8 mouse cellular contexts compared by ENCODE assay signal in genomic region chr8:126946444-126946843, GRCm38 (mm10). TPM values are rescaled to one million over a fixed set of nuclear protein-coding genes. Genes with fewer than 3 reads are reported as not detected.
A peak's percentile ranks its signal among the peaks of the same experiment; 100 is the strongest.
DNase-seq lines count a peak whose midpoint lies in the region; ATAC-seq and TF ChIP-seq lines count a peak whose summit lies in the region.

No protein-coding gene starts in this region.

- TF ChIP-seq CTCF in cerebellum, adult 2 months (IDR thresholded peaks at IDR 0.05; ENCODE audit: borderline replicate concordance, insufficient read depth, low read depth, low read length), result no peak
- TF ChIP-seq CTCF in liver, postnatal 0 days (IDR thresholded peaks at IDR 0.05; ENCODE audit: low read depth), result no peak

- peaks cover 14% of the 10 kb centered on the region for H3K36me3 ChIP-seq in kidney, embryonic 16.5 days (ENCODE audit: insufficient read depth, low read length)
- H3K36me3 ChIP-seq in forebrain, embryonic 14.5 days (ENCODE audit: control insufficient read depth, insufficient read depth, low read length), result peaks cover 24% of the 10 kb centered on the region
- peaks cover 13% of the 10 kb centered on the region for H3K36me3 ChIP-seq in liver, postnatal 0 days (replicated peaks; ENCODE audit: insufficient read depth, low read length)

- H3K9ac ChIP-seq in kidney, embryonic 16.5 days (replicated peaks; ENCODE audit: low read length), result peak overlapping the region; percentile 93
- no peak overlapping the region for H3K9ac ChIP-seq in forebrain, embryonic 14.5 days (ENCODE audit: low read length)
- no peak overlapping the region for H3K9ac ChIP-seq in liver, postnatal 0 days (replicated peaks)

- no peaks in the 10 kb centered on the region for H3K27me3 ChIP-seq in cerebellum, adult 2 months (ENCODE audit: control insufficient read depth, insufficient read depth, low read length)
- H3K27me3 ChIP-seq in kidney, embryonic 16.5 days (ENCODE audit: insufficient read depth, low read length), result no peaks in the 10 kb centered on the region
- H3K27me3 ChIP-seq in forebrain, embryonic 14.5 days (replicated peaks; ENCODE audit: control insufficient read depth, insufficient read depth, low read length), result no peaks in the 10 kb centered on the region
- no peaks in the 10 kb centered on the region for H3K27me3 ChIP-seq in liver, postnatal 0 days (ENCODE audit: insufficient read depth, low read length)

- H3K4me1 ChIP-seq in cerebellum, adult 2 months (ENCODE audit: control insufficient read depth, insufficient read depth, low read length), result peaks cover 5% of the 10 kb centered on the region
- H3K4me1 ChIP-seq in kidney, embryonic 16.5 days (ENCODE audit: insufficient read depth, low read length), result peaks cover 35% of the 10 kb centered on the region
- peaks cover 6% of the 10 kb centered on the region; the same call in 1 of the 2 replicates for H3K4me1 ChIP-seq in forebrain, embryonic 14.5 days (ENCODE audit: control insufficient read depth, insufficient read depth, low read length)
- peaks cover 25% of the 10 kb centered on the region for H3K4me1 ChIP-seq in liver, postnatal 0 days (ENCODE audit: insufficient read depth)

- no peak overlapping the region for H3K4me3 ChIP-seq in cerebellum, adult 2 months (replicated peaks; ENCODE audit: insufficient read depth, low read depth, low read length)
- H3K4me3 ChIP-seq in kidney, embryonic 16.5 days (ENCODE audit: low read length), result no peak overlapping the region
- peak overlapping the region; percentile 79; the same call in 1 of the 2 replicates for H3K4me3 ChIP-seq in forebrain, embryonic 14.5 days (ENCODE audit: low read depth, low read length)
- H3K4me3 ChIP-seq in liver, postnatal 0 days (ENCODE audit: low read depth, low read length), result no peak overlapping the region

- DNase-seq in cerebellum, adult 2 months, result peak; percentile 17 to 26
- DNase-seq in kidney, postnatal 10 days, result no peak
- no peak for DNase-seq in forebrain, embryonic 14.5 days (ENCODE audit: low spot score)
- no peak for DNase-seq in liver, postnatal 0 days
- DNase-seq in spleen, adult 12 weeks (ENCODE audit: low spot score), result no peak
- no peak for DNase-seq in spleen, adult 18-20 months

- no peak for ATAC-seq in cerebellum, adult (ENCODE audit: insufficient number of reproducible peaks, low FRiP score, low TSS enrichment)
- no peak for ATAC-seq in kidney, embryonic 16.5 days (ENCODE audit: low FRiP score, low TSS enrichment)
- no peak for ATAC-seq in forebrain, embryonic 14.5 days
- no peak for ATAC-seq in liver, postnatal 0 days

- 68% methylated on average over 7 of the region's 7 CpGs for WGBS in cerebellum, adult 2 months
- 74% methylated on average over 7 of the region's 7 CpGs for WGBS in kidney, embryonic 16.5 days
- WGBS in forebrain, embryonic 14.5 days, result 68% methylated on average over 7 of the region's 7 CpGs
- WGBS in liver, postnatal 0 days (ENCODE audit: insufficient replicate concordance), result 87% methylated on average over 7 of the region's 7 CpGs

- no peak for TF ChIP-seq EP300 in liver, postnatal 0 days (IDR thresholded peaks at IDR 0.05; ENCODE audit: low read depth)

- no peak overlapping the region; the same call in 1 of the 2 replicates for H3K27ac ChIP-seq in cerebellum, adult 2 months (ENCODE audit: insufficient read depth, low read length)
- no peak overlapping the region for H3K27ac ChIP-seq in kidney, embryonic 16.5 days (ENCODE audit: low read length)
- H3K27ac ChIP-seq in forebrain, embryonic 14.5 days (ENCODE audit: low read depth, low read length), result no peak overlapping the region
- no peak overlapping the region for H3K27ac ChIP-seq in liver, postnatal 0 days (ENCODE audit: low read depth)

- no peaks in the 10 kb centered on the region for H3K9me3 ChIP-seq in kidney, embryonic 16.5 days (ENCODE audit: low read length)
- H3K9me3 ChIP-seq in forebrain, embryonic 14.5 days (replicated peaks; ENCODE audit: control insufficient read depth, low read length), result no peaks in the 10 kb centered on the region
- no peaks in the 10 kb centered on the region for H3K9me3 ChIP-seq in liver, postnatal 0 days (ENCODE audit: low read length)

- no peak for TF ChIP-seq POLR2A in cerebellum, adult 2 months (IDR thresholded peaks at IDR 0.05; ENCODE audit: borderline replicate concordance, insufficient read depth, low read length)

- peak overlapping the region; percentile 67 for H3K4me2 ChIP-seq in kidney, embryonic 16.5 days (replicated peaks; ENCODE audit: low read depth, low read length)
- H3K4me2 ChIP-seq in forebrain, embryonic 14.5 days (ENCODE audit: low read length), result peak overlapping the region; percentile 86
- peak overlapping the region; percentile 96; the same call in 1 of the 2 replicates for H3K4me2 ChIP-seq in liver, postnatal 0 days (ENCODE audit: low read depth, low read length)

RNA-seq across cellular contexts. Expression of gene Tomm20, which starts 0.8 kb away (rescaled TPM):
- polyA plus RNA-seq in cerebellum, adult 2 months (2012; rRNA removed), result 195 and 202 TPM in 2 replicates
- polyA plus RNA-seq in kidney, embryonic 16.5 days (2015; fragmentation: Nextera tagmentation; extraction: Ambion mirVana), result 258 and 264 TPM in 2 replicates
- 218 and 229 TPM in 2 replicates for polyA plus RNA-seq in forebrain, embryonic 14.5 days (2014; fragmentation: Nextera tagmentation; extraction: Ambion mirVana)
- polyA plus RNA-seq in liver, postnatal 0 days (2015; fragmentation: Nextera tagmentation; extraction: Ambion mirVana), result 122 and 129 TPM in 2 replicates

RNA-seq across cellular contexts. Expression of gene Rbm34, which starts 24.4 kb away (rescaled TPM):
- 10.6 and 10.8 TPM in 2 replicates for polyA plus RNA-seq in cerebellum, adult 2 months (2012; rRNA removed)
- polyA plus RNA-seq in kidney, embryonic 16.5 days (2015; fragmentation: Nextera tagmentation; extraction: Ambion mirVana), result 20.1 and 20.5 TPM in 2 replicates
- polyA plus RNA-seq in forebrain, embryonic 14.5 days (2014; fragmentation: Nextera tagmentation; extraction: Ambion mirVana), result 19.7 and 22.1 TPM in 2 replicates
- 10.8 and 12.5 TPM in 2 replicates for polyA plus RNA-seq in liver, postnatal 0 days (2015; fragmentation: Nextera tagmentation; extraction: Ambion mirVana)

Comparison
In these comparisons a context has a peak if more than half of its experiments do, and no peak if none do; other contexts are left out.
1. DNase-seq: peak in cerebellum, adult 2 months (2 of 2); none in kidney, postnatal 10 days (single experiment), forebrain, embryonic 14.5 days (single experiment), liver, postnatal 0 days (single experiment), spleen, adult 12 weeks (single experiment) and spleen, adult 18-20 months (0 of 2).
2. Peak in every context shown above with its lines, with median percentiles within 50 percentile points of each other: H3K4me2 ChIP-seq.